Mouse (Mus musculus) bone marrow macrophage, adult 2 months (primary cell): ENCODE measurements around the gene Trp53inp2.

Experiments used
- CTCF ChIP-seq: IDR thresholded peaks from 2 replicates; pipeline ENCODE4 v1.5.1; 2012; ENCODE audit warnings: low read depth, mild to moderate bottlenecking, low read length, moderate library complexity
- POLR2A ChIP-seq: IDR thresholded peaks from 2 replicates; pipeline ENCODE4 v1.6.1; 2012; ENCODE audit warnings: mild to moderate bottlenecking, low read depth, low read length, borderline replicate concordance

GRCm38 (mm10) chr2:155331351-155331750 is 49.5 kb upstream of the Trp53inp2 start:
- no peak for TF ChIP-seq POLR2A
- TF ChIP-seq CTCF, result no peak
